ENCODE assay signal across 11 mouse cellular contexts in the genomic region with DNA sequence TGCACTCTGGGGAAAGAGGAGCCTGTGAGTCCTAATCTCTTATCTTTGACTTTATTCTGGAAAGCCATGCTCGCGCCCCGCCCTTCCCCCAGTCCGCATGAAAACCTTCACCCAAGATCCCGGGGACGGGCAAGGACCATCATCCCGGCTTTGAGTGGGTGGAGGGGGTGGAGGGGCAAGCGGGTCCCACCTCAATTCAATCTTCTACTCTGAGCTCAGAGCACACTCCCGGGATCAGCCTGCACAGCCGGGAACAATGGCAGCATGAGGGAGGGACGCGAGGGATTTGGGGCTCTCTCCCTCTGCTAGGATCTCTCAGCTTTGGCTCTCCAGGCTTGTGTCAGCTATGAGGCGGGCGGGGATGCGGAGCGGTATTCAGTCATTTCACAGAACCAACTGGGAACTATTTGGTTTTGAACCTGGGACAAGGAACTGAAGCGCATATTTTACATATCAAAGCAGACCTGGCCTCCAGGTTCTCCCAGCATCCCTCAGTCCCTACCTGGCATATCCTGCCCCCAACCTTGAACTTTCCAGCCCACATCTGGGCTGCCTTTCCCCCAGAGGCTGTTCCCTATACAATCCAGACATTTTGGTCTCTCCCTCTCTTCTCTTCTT.
DNase-seq lines count a peak whose midpoint lies in the region; ATAC-seq and TF ChIP-seq lines count a peak whose summit lies in the region.
"Had no signal": no experiment of that assay in that cellular context is flagged by ENCODE, and none has a peak within 500 bp of the region (broad histone marks: within the 10 kb centered on the region; RNA-seq: fewer than 3 reads in every experiment).

No protein-coding gene starts in this region.

- peak overlapping the region; percentile 48 for H3K9ac ChIP-seq in lung, embryonic 14.5 days
- peak overlapping the region; percentile 48 for H3K9ac ChIP-seq in embryonic facial prominence, embryonic 14.5 days (ENCODE audit: low read depth, low read length)
- H3K9ac ChIP-seq in intestine, embryonic 16.5 days (ENCODE audit: low read depth, low read length), result peak overlapping the region; percentile 56; the same call in 1 of the 2 replicates

- no peak for TF ChIP-seq CTCF in lung, embryonic 14.5 days (IDR thresholded peaks at IDR 0.05; ENCODE audit: low read depth)

- ATAC-seq in lung, embryonic 14.5 days (ENCODE audit: insufficient read depth), result no peak
- ATAC-seq in embryonic facial prominence, embryonic 14.5 days (ENCODE audit: low read depth), result no peak
- ATAC-seq in intestine, embryonic 16.5 days, result no peak

- H3K36me3 ChIP-seq in lung, embryonic 14.5 days (ENCODE audit: insufficient read depth), result no peaks in the 10 kb centered on the region
- H3K36me3 ChIP-seq in embryonic facial prominence, embryonic 14.5 days (ENCODE audit: control insufficient read depth, insufficient read depth, low read length), result no peaks in the 10 kb centered on the region
- H3K36me3 ChIP-seq in intestine, embryonic 16.5 days (ENCODE audit: control insufficient read depth, insufficient read depth, low read length), result no peaks in the 10 kb centered on the region

- H3K4me2 ChIP-seq in lung, embryonic 14.5 days, result peak overlapping the region; percentile 61
- H3K4me2 ChIP-seq in embryonic facial prominence, embryonic 14.5 days (ENCODE audit: low read depth, low read length), result peak overlapping the region; percentile 55
- peak overlapping the region; percentile 51 for H3K4me2 ChIP-seq in intestine, embryonic 16.5 days (ENCODE audit: low read depth, low read length)

- no peaks in the 10 kb centered on the region for H3K27me3 ChIP-seq in lung, embryonic 14.5 days (ENCODE audit: insufficient read depth, low read length)
- H3K27me3 ChIP-seq in embryonic facial prominence, embryonic 14.5 days (replicated peaks; ENCODE audit: control insufficient read depth, insufficient read depth, low read length), result peaks cover 4% of the 10 kb centered on the region
- no peaks in the 10 kb centered on the region for H3K27me3 ChIP-seq in intestine, embryonic 16.5 days (replicated peaks; ENCODE audit: control insufficient read depth, insufficient read depth, low read length)

- H3K27ac ChIP-seq in lung, embryonic 14.5 days (ENCODE audit: low read depth), result no peak overlapping the region
- H3K27ac ChIP-seq in embryonic facial prominence, embryonic 14.5 days (replicated peaks; ENCODE audit: low read depth, low read length), result no peak overlapping the region
- no peak overlapping the region for H3K27ac ChIP-seq in intestine, embryonic 16.5 days (ENCODE audit: low read length)

- whole genome bisulfite sequencing in lung, embryonic 14.5 days, result 2% methylated on average over 17 of the region's 17 CpGs
- WGBS in embryonic facial prominence, embryonic 14.5 days, result 6% methylated on average over 17 of the region's 17 CpGs
- 9% methylated on average over 17 of the region's 17 CpGs for WGBS in intestine, embryonic 16.5 days

- DNase-seq in lung, embryonic 14.5 days, result peak; percentile 45
- DNase-seq in lung, postnatal 10 days, result no peak
- DNase-seq in embryonic facial prominence, embryonic 14.5 days (ENCODE audit: low spot score), result peak; percentile 46
- DNase-seq in retina, postnatal 1 day, result peak; percentile 67
- no peak for DNase-seq in layer of hippocampus, adult 18-20 months (ENCODE audit: low spot score in 2 of 2)
- DNase-seq in spleen, postnatal 14 days (ENCODE audit: low spot score in 2 of 2), result no peak
- DNase-seq in cerebellum, adult 11 months, result no peak
- DNase-seq: heart, postnatal 14 days; lung, adult 18-20 months; right cerebral cortex, adult 18-20 months had no signal

- no peaks in the 10 kb centered on the region for H3K4me1 ChIP-seq in lung, embryonic 14.5 days (ENCODE audit: insufficient read depth)
- no peaks in the 10 kb centered on the region for H3K4me1 ChIP-seq in embryonic facial prominence, embryonic 14.5 days (ENCODE audit: control insufficient read depth, insufficient read depth, low read length)
- H3K4me1 ChIP-seq in intestine, embryonic 16.5 days (ENCODE audit: control insufficient read depth, insufficient read depth, low read length), result 0 out of 2 replicates have a peak, but pooled peaks cover 3% of the 10 kb centered on the region

- H3K9me3 ChIP-seq in lung, embryonic 14.5 days (ENCODE audit: low read depth, low read length), result no peaks in the 10 kb centered on the region
- no peaks in the 10 kb centered on the region for H3K9me3 ChIP-seq in embryonic facial prominence, embryonic 14.5 days (ENCODE audit: control insufficient read depth, low read length)
- no peaks in the 10 kb centered on the region for H3K9me3 ChIP-seq in intestine, embryonic 16.5 days (ENCODE audit: control insufficient read depth, low read length)

- peak overlapping the region; percentile 20 for H3K4me3 ChIP-seq in lung, embryonic 14.5 days (ENCODE audit: low read depth, low read length)
- H3K4me3 ChIP-seq in embryonic facial prominence, embryonic 14.5 days (ENCODE audit: low read depth, low read length), result peak overlapping the region; percentile 27
- H3K4me3 ChIP-seq in intestine, embryonic 16.5 days (ENCODE audit: low read length), result peak overlapping the region; percentile 26; the same call in 1 of the 2 replicates

Comparison
In these comparisons a context has a peak if more than half of its experiments do, and no peak if none do; other contexts are left out.
1. DNase-seq: peak in lung, embryonic 14.5 days (single experiment), embryonic facial prominence, embryonic 14.5 days (single experiment) and retina, postnatal 1 day (single experiment); none in lung, postnatal 10 days (single experiment), layer of hippocampus, adult 18-20 months (0 of 2), spleen, postnatal 14 days (0 of 2) and cerebellum, adult 11 months (single experiment).
2. Peak in every context shown above with its lines, with median percentiles within 50 percentile points of each other: H3K4me2 ChIP-seq, H3K4me3 ChIP-seq and H3K9ac ChIP-seq.